Mouse (Mus musculus): Measurements from ENCODE around the gene Wfdc2.

Wfdc2 gene

GRCm38 (mm10) chr2:164562391-164563188, at the start of gene Wfdc2:
Gene Wfdc2, plus strand, starts transcription at chr2:164562413.
- DNase-seq (ENCODE audit: low spot score) = no peak

- no peak for DNase-seq (ENCODE audit: low spot score)
These were observed 48.8 kb upstream of the Wfdc2 start for GRCm38 (mm10) chr2:164513389-164513788.

GRCm38 (mm10) chr2:164514916-164515315, 47.3 kb upstream of the Wfdc2 start:
- no peak for DNase-seq (ENCODE audit: low spot score)

GRCm38 (mm10) chr2:164515897-164516296, 46.3 kb upstream of the Wfdc2 start:
- DNase-seq (ENCODE audit: low spot score) = no peak

- DNase-seq (ENCODE audit: low spot score) = no peak
These were observed 45.6 kb upstream of the Wfdc2 start for GRCm38 (mm10) chr2:164516592-164516991.

GRCm38 (mm10) chr2:164517485-164518221, 44.6 kb upstream of the Wfdc2 start:
- DNase-seq (ENCODE audit: low spot score) = peak; percentile 66

- DNase-seq (ENCODE audit: low spot score) = no peak
These were observed 43.7 kb upstream of the Wfdc2 start for GRCm38 (mm10) chr2:164518266-164519170.

GRCm38 (mm10) chr2:164519171-164519526, 43.1 kb upstream of the Wfdc2 start:
- no peak for DNase-seq (ENCODE audit: low spot score)

GRCm38 (mm10) chr2:164520782-164521181, 41.4 kb upstream of the Wfdc2 start:
- DNase-seq (ENCODE audit: low spot score) = no peak

GRCm38 (mm10) chr2:164521841-164522240, 40.4 kb upstream of the Wfdc2 start:
- no peak for DNase-seq (ENCODE audit: low spot score)

- DNase-seq (ENCODE audit: low spot score) = no peak
These were observed 39.9 kb upstream of the Wfdc2 start for GRCm38 (mm10) chr2:164522280-164522679.

GRCm38 (mm10) chr2:164523301-164523773, 38.9 kb upstream of the Wfdc2 start:
- DNase-seq (ENCODE audit: low spot score) = no peak

GRCm38 (mm10) chr2:164528557-164528956, 33.7 kb upstream of the Wfdc2 start:
- no peak for DNase-seq (ENCODE audit: low spot score)

- DNase-seq (ENCODE audit: low spot score) = peak; percentile 57
These were observed 31.0 kb upstream of the Wfdc2 start for GRCm38 (mm10) chr2:164531169-164531568.

- DNase-seq (ENCODE audit: low spot score) = no peak
These were observed 27.9 kb upstream of the Wfdc2 start for GRCm38 (mm10) chr2:164534315-164534714.

- no peak for DNase-seq (ENCODE audit: low spot score)
These were observed 25.2 kb upstream of the Wfdc2 start for GRCm38 (mm10) chr2:164537003-164537402.

- no peak for DNase-seq (ENCODE audit: low spot score)
These were observed 21.4 kb upstream of the Wfdc2 start for GRCm38 (mm10) chr2:164540652-164541427.

- DNase-seq (ENCODE audit: low spot score) = no peak
These were observed 20.1 kb upstream of the Wfdc2 start for GRCm38 (mm10) chr2:164542132-164542531.

- DNase-seq (ENCODE audit: low spot score) = no peak
These were observed 19.6 kb upstream of the Wfdc2 start for GRCm38 (mm10) chr2:164542598-164542997.

GRCm38 (mm10) chr2:164543745-164544144, 18.5 kb upstream of the Wfdc2 start:
- DNase-seq (ENCODE audit: low spot score) = no peak

GRCm38 (mm10) chr2:164544454-164545097, 17.6 kb upstream of the Wfdc2 start:
- no peak for DNase-seq (ENCODE audit: low spot score)
